Mouse (Mus musculus): ENCODE measurements at regions not wholly inside any gene's neighbourhood (a gene's known extent, or its start where the extent isn't known, plus 50 kb on each side); places are given as distances from the start of the nearest gene placed in this dataset.

- H3K9ac ChIP-seq = no peak overlapping the region
- no peak overlapping the region for H3K4me3 ChIP-seq (replicated peaks; ENCODE audit: low read length)
- no peak overlapping the region for H3K27ac ChIP-seq
- 26% methylated on average over 3 of the region's 3 CpGs for WGBS
- no peaks in the 10 kb centered on the region for H3K36me3 ChIP-seq (replicated peaks; ENCODE audit: control insufficient read depth, insufficient read depth)
- H3K4me1 ChIP-seq (replicated peaks; ENCODE audit: control insufficient read depth, insufficient read depth, low read length) = no peaks in the 10 kb centered on the region
- DNase-seq (ENCODE audit: low spot score) = peak; percentile 58
- ATAC-seq (ENCODE audit: low FRiP score) = no peak
- H3K9me3 ChIP-seq (ENCODE audit: control insufficient read depth, low read length) = no peaks in the 10 kb centered on the region
- no peak overlapping the region for H3K4me2 ChIP-seq (replicated peaks)
- H3K27me3 ChIP-seq (ENCODE audit: control insufficient read depth, insufficient read depth, low read length) = no peaks in the 10 kb centered on the region
Observed at GRCm38 (mm10) chr15:72200861-72201260, 1633.5 kb upstream of the Gm6569 start.

GRCm38 (mm10) chr15:72201791-72202190 lies 1632.6 kb upstream of the Gm6569 start:
- no peak overlapping the region for H3K4me3 ChIP-seq (replicated peaks; ENCODE audit: low read length)
- no peak overlapping the region for H3K27ac ChIP-seq
- no peaks in the 10 kb centered on the region for H3K36me3 ChIP-seq (replicated peaks; ENCODE audit: control insufficient read depth, insufficient read depth)
- H3K27me3 ChIP-seq (ENCODE audit: control insufficient read depth, insufficient read depth, low read length) = no peaks in the 10 kb centered on the region
- WGBS = 79% methylated on average over 1 of the region's 1 CpGs
- no peaks in the 10 kb centered on the region for H3K4me1 ChIP-seq (replicated peaks; ENCODE audit: control insufficient read depth, insufficient read depth, low read length)
- no peak overlapping the region for H3K9ac ChIP-seq
- DNase-seq (ENCODE audit: low spot score) (no peak), ATAC-seq (ENCODE audit: low FRiP score) (no peak)
- no peaks in the 10 kb centered on the region for H3K9me3 ChIP-seq (ENCODE audit: control insufficient read depth, low read length)
- no peak overlapping the region for H3K4me2 ChIP-seq (replicated peaks)

- 0 out of 2 replicates have a peak, but pooled peaks have one; percentile 28 for ATAC-seq (ENCODE audit: low FRiP score)
- DNase-seq (ENCODE audit: low spot score) = peak; percentile 31
- Histone ChIP-seq H3K4me2 (replicated peaks) (no peak overlapping the region), H3K36me3 (replicated peaks; ENCODE audit: control insufficient read depth, insufficient read depth) (no peaks in the 10 kb centered on the region), H3K27me3 (ENCODE audit: control insufficient read depth, insufficient read depth, low read length) (no peaks in the 10 kb centered on the region), H3K9me3 (ENCODE audit: control insufficient read depth, low read length) (no peaks in the 10 kb centered on the region), H3K4me1 (replicated peaks; ENCODE audit: control insufficient read depth, insufficient read depth, low read length) (0 out of 2 replicates have a peak, but pooled peaks cover 4% of the 10 kb centered on the region), H3K27ac (peak overlapping the region; percentile 80), H3K9ac (0 out of 2 replicates have a peak overlapping the region, but pooled peaks have one; percentile 22), H3K4me3 (replicated peaks; ENCODE audit: low read length) (no peak overlapping the region)
- 44% methylated on average over 8 of the region's 8 CpGs for WGBS
Observed at GRCm38 (mm10) chr15:72205240-72205799, 1629.0 kb upstream of the Gm6569 start.

GRCm38 (mm10) chr15:72205950-72206349 lies 1628.4 kb upstream of the Gm6569 start:
- H3K4me2 ChIP-seq (replicated peaks) = no peak overlapping the region; the same call in 1 of the 2 replicates
- no peaks in the 10 kb centered on the region for H3K36me3 ChIP-seq (replicated peaks; ENCODE audit: control insufficient read depth, insufficient read depth)
- peak overlapping the region; percentile 80 for H3K27ac ChIP-seq
- H3K4me3 ChIP-seq (replicated peaks; ENCODE audit: low read length) = no peak overlapping the region
- DNase-seq (ENCODE audit: low spot score) (peak; percentile 91), ATAC-seq (ENCODE audit: low FRiP score) (peak; percentile 93)
- H3K4me1 ChIP-seq (replicated peaks; ENCODE audit: control insufficient read depth, insufficient read depth, low read length) = 0 out of 2 replicates have a peak, but pooled peaks cover 4% of the 10 kb centered on the region
- H3K27me3 ChIP-seq (ENCODE audit: control insufficient read depth, insufficient read depth, low read length) = no peaks in the 10 kb centered on the region
- 10% methylated on average over 9 of the region's 9 CpGs for WGBS
- H3K9ac ChIP-seq = 0 out of 2 replicates have a peak overlapping the region, but pooled peaks have one; percentile 22
- H3K9me3 ChIP-seq (ENCODE audit: control insufficient read depth, low read length) = no peaks in the 10 kb centered on the region

- Histone ChIP-seq H3K36me3 (replicated peaks; ENCODE audit: control insufficient read depth, insufficient read depth) (no peaks in the 10 kb centered on the region), H3K27me3 (ENCODE audit: control insufficient read depth, insufficient read depth, low read length) (no peaks in the 10 kb centered on the region), H3K4me2 (replicated peaks) (no peak overlapping the region), H3K9ac (no peak overlapping the region), H3K9me3 (ENCODE audit: control insufficient read depth, low read length) (no peaks in the 10 kb centered on the region), H3K4me3 (replicated peaks; ENCODE audit: low read length) (no peak overlapping the region), H3K27ac (no peak overlapping the region), H3K4me1 (replicated peaks; ENCODE audit: control insufficient read depth, insufficient read depth, low read length) (0 out of 2 replicates have a peak, but pooled peaks cover 4% of the 10 kb centered on the region)
- WGBS = 94% methylated on average over 4 of the region's 4 CpGs
- no peak for DNase-seq (ENCODE audit: low spot score)
- ATAC-seq (ENCODE audit: low FRiP score) = no peak
Observed at GRCm38 (mm10) chr15:72207589-72207988, 1626.8 kb upstream of the Gm6569 start.

- Histone ChIP-seq H3K4me1 (replicated peaks; ENCODE audit: control insufficient read depth, insufficient read depth, low read length) (0 out of 2 replicates have a peak, but pooled peaks cover 4% of the 10 kb centered on the region), H3K9me3 (ENCODE audit: control insufficient read depth, low read length) (no peaks in the 10 kb centered on the region), H3K27me3 (ENCODE audit: control insufficient read depth, insufficient read depth, low read length) (no peaks in the 10 kb centered on the region), H3K9ac (no peak overlapping the region), H3K27ac (no peak overlapping the region), H3K4me2 (replicated peaks) (no peak overlapping the region), H3K4me3 (replicated peaks; ENCODE audit: low read length) (no peak overlapping the region), H3K36me3 (replicated peaks; ENCODE audit: control insufficient read depth, insufficient read depth) (no peaks in the 10 kb centered on the region)
- 69% methylated on average over 4 of the region's 4 CpGs for WGBS
- DNase-seq (ENCODE audit: low spot score) (no peak), ATAC-seq (ENCODE audit: low FRiP score) (no peak)
Observed at GRCm38 (mm10) chr15:72208076-72208475, 1626.3 kb upstream of the Gm6569 start.

GRCm38 (mm10) chr15:72208973-72209372 lies 1625.4 kb upstream of the Gm6569 start:
- 87% methylated on average over 7 of the region's 7 CpGs for WGBS
- no peak overlapping the region for H3K9ac ChIP-seq
- ATAC-seq (ENCODE audit: low FRiP score) (no peak), DNase-seq (ENCODE audit: low spot score) (no peak)
- H3K36me3 ChIP-seq (replicated peaks; ENCODE audit: control insufficient read depth, insufficient read depth) = no peaks in the 10 kb centered on the region
- no peak overlapping the region for H3K4me3 ChIP-seq (replicated peaks; ENCODE audit: low read length)
- no peaks in the 10 kb centered on the region for H3K27me3 ChIP-seq (ENCODE audit: control insufficient read depth, insufficient read depth, low read length)
- H3K4me1 ChIP-seq (replicated peaks; ENCODE audit: control insufficient read depth, insufficient read depth, low read length) = 0 out of 2 replicates have a peak, but pooled peaks cover 4% of the 10 kb centered on the region
- no peaks in the 10 kb centered on the region for H3K9me3 ChIP-seq (ENCODE audit: control insufficient read depth, low read length)
- H3K27ac ChIP-seq = no peak overlapping the region
- no peak overlapping the region for H3K4me2 ChIP-seq (replicated peaks)

- WGBS = 73% methylated on average over 5 of the region's 5 CpGs
- DNase-seq (ENCODE audit: low spot score) = no peak
- Histone ChIP-seq H3K9ac (no peak overlapping the region), H3K27ac (no peak overlapping the region), H3K27me3 (ENCODE audit: control insufficient read depth, insufficient read depth, low read length) (no peaks in the 10 kb centered on the region), H3K36me3 (replicated peaks; ENCODE audit: control insufficient read depth, insufficient read depth) (no peaks in the 10 kb centered on the region), H3K4me1 (replicated peaks; ENCODE audit: control insufficient read depth, insufficient read depth, low read length) (no peaks in the 10 kb centered on the region), H3K4me3 (replicated peaks; ENCODE audit: low read length) (no peak overlapping the region), H3K9me3 (ENCODE audit: control insufficient read depth, low read length) (no peaks in the 10 kb centered on the region), H3K4me2 (replicated peaks) (no peak overlapping the region)
- ATAC-seq (ENCODE audit: low FRiP score) = no peak
Observed at GRCm38 (mm10) chr15:72217731-72218130, 1616.6 kb upstream of the Gm6569 start.

GRCm38 (mm10) chr15:72219985-72220384 lies 1614.4 kb upstream of the Gm6569 start:
- Histone ChIP-seq H3K27me3 (ENCODE audit: control insufficient read depth, insufficient read depth, low read length) (no peaks in the 10 kb centered on the region), H3K4me1 (replicated peaks; ENCODE audit: control insufficient read depth, insufficient read depth, low read length) (no peaks in the 10 kb centered on the region), H3K9me3 (ENCODE audit: control insufficient read depth, low read length) (no peaks in the 10 kb centered on the region), H3K27ac (no peak overlapping the region), H3K4me3 (replicated peaks; ENCODE audit: low read length) (no peak overlapping the region), H3K36me3 (replicated peaks; ENCODE audit: control insufficient read depth, insufficient read depth) (no peaks in the 10 kb centered on the region), H3K4me2 (replicated peaks) (no peak overlapping the region), H3K9ac (no peak overlapping the region)
- DNase-seq (ENCODE audit: low spot score) (no peak), ATAC-seq (ENCODE audit: low FRiP score) (no peak)
- 74% methylated on average over 7 of the region's 7 CpGs for WGBS

GRCm38 (mm10) chr15:72220786-72221185 lies 1613.6 kb upstream of the Gm6569 start:
- H3K27me3 ChIP-seq (ENCODE audit: control insufficient read depth, insufficient read depth, low read length) = no peaks in the 10 kb centered on the region
- no peak overlapping the region for H3K27ac ChIP-seq
- 84% methylated on average over 6 of the region's 6 CpGs for WGBS
- no peak overlapping the region for H3K9ac ChIP-seq
- H3K4me1 ChIP-seq (replicated peaks; ENCODE audit: control insufficient read depth, insufficient read depth, low read length) = no peaks in the 10 kb centered on the region
- no peak overlapping the region for H3K4me3 ChIP-seq (replicated peaks; ENCODE audit: low read length)
- DNase-seq (ENCODE audit: low spot score) (no peak), ATAC-seq (ENCODE audit: low FRiP score) (no peak)
- no peaks in the 10 kb centered on the region for H3K36me3 ChIP-seq (replicated peaks; ENCODE audit: control insufficient read depth, insufficient read depth)
- no peaks in the 10 kb centered on the region for H3K9me3 ChIP-seq (ENCODE audit: control insufficient read depth, low read length)
- H3K4me2 ChIP-seq (replicated peaks) = no peak overlapping the region

Measured in hindbrain, embryonic 14.5 days (tissue).